Comparison of ENCODE assay signal across 8 mouse cellular contexts in the genomic region with DNA sequence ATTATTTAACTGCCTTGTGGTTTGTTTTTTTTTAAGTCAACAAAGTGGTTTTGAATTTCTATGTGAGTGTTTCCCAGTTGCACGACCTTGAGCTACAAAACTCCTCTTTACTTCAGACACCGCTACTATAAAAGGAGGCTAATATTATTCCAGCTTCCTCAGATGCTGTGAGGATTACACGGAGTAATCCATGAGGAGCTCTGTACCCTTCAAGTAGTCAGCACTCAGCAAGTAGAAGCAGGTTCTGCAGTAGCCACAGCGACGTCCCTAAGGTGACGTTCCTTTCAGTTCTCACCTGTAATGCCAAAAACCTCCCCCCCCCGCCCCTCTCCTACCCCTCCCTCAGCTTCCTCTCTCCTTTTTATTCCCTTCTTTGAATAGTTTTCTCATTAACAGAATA. TPM values are rescaled to one million over a fixed set of nuclear protein-coding genes. Genes with fewer than 3 reads are reported as not detected.
DNase-seq lines count a peak whose midpoint lies in the region; ATAC-seq and TF ChIP-seq lines count a peak whose summit lies in the region.

No protein-coding gene starts in this region.

- no peaks in the 10 kb centered on the region for H3K36me3 ChIP-seq in lung, embryonic 14.5 days (ENCODE audit: insufficient read depth)
- no peaks in the 10 kb centered on the region for H3K36me3 ChIP-seq in forebrain, embryonic 12.5 days (replicated peaks)
- no peaks in the 10 kb centered on the region for H3K36me3 ChIP-seq in limb, embryonic 11.5 days (ENCODE audit: control insufficient read depth, insufficient read depth, low read length)
- no peaks in the 10 kb centered on the region for H3K36me3 ChIP-seq in neural tube, embryonic 14.5 days (ENCODE audit: control insufficient read depth, insufficient read depth, low read length)

- H3K4me3 ChIP-seq in lung, embryonic 14.5 days (ENCODE audit: low read depth, low read length): peak overlapping the region; percentile 83
- peak overlapping the region; percentile 83 for H3K4me3 ChIP-seq in forebrain, embryonic 12.5 days (replicated peaks)
- peak overlapping the region; percentile 80 for H3K4me3 ChIP-seq in limb, embryonic 11.5 days (ENCODE audit: low read depth, low read length)
- peak overlapping the region; percentile 52 for H3K4me3 ChIP-seq in neural tube, embryonic 14.5 days (ENCODE audit: low read depth, low read length)

- no peak overlapping the region for H3K9ac ChIP-seq in lung, embryonic 14.5 days
- no peak overlapping the region for H3K9ac ChIP-seq in forebrain, embryonic 12.5 days
- no peak overlapping the region for H3K9ac ChIP-seq in limb, embryonic 11.5 days (ENCODE audit: low read length)
- H3K9ac ChIP-seq in neural tube, embryonic 14.5 days (replicated peaks; ENCODE audit: low read depth, low read length): no peak overlapping the region

- ATAC-seq in lung, embryonic 14.5 days (ENCODE audit: insufficient read depth): no peak
- no peak for ATAC-seq in forebrain, embryonic 12.5 days (ENCODE audit: low FRiP score)
- ATAC-seq in limb, embryonic 11.5 days (ENCODE audit: insufficient number of reproducible peaks, low FRiP score, low TSS enrichment, low read depth): no peak
- ATAC-seq in neural tube, embryonic 14.5 days (ENCODE audit: low read depth): no peak
- no peak for ATAC-seq in CD4-positive, CD25-positive, alpha-beta regulatory T cell, adult 4 months

- no peak overlapping the region for H3K27ac ChIP-seq in lung, embryonic 14.5 days (ENCODE audit: low read depth)
- H3K27ac ChIP-seq in forebrain, embryonic 12.5 days: no peak overlapping the region
- no peak overlapping the region for H3K27ac ChIP-seq in limb, embryonic 11.5 days (replicated peaks; ENCODE audit: low read depth, low read length)
- no peak overlapping the region for H3K27ac ChIP-seq in neural tube, embryonic 14.5 days (ENCODE audit: low read depth, low read length)

- TF ChIP-seq CTCF in lung, embryonic 14.5 days (IDR thresholded peaks at IDR 0.05; ENCODE audit: low read depth): no peak

- peak overlapping the region; percentile 96 for H3K4me2 ChIP-seq in lung, embryonic 14.5 days
- peak overlapping the region; percentile 91 for H3K4me2 ChIP-seq in forebrain, embryonic 12.5 days
- H3K4me2 ChIP-seq in limb, embryonic 11.5 days (ENCODE audit: low read depth, severe bottlenecking): peak overlapping the region; percentile 91
- H3K4me2 ChIP-seq in neural tube, embryonic 14.5 days (ENCODE audit: low read depth, low read length): peak overlapping the region; percentile 65

- H3K27me3 ChIP-seq in lung, embryonic 14.5 days (ENCODE audit: insufficient read depth, low read length): no peaks in the 10 kb centered on the region
- peaks cover 16% of the 10 kb centered on the region for H3K27me3 ChIP-seq in forebrain, embryonic 12.5 days
- no peaks in the 10 kb centered on the region for H3K27me3 ChIP-seq in limb, embryonic 11.5 days (ENCODE audit: control insufficient read depth, insufficient read depth, low read length)
- no peaks in the 10 kb centered on the region for H3K27me3 ChIP-seq in neural tube, embryonic 14.5 days (ENCODE audit: control insufficient read depth, insufficient read depth, low read length)

- H3K4me1 ChIP-seq in lung, embryonic 14.5 days (ENCODE audit: insufficient read depth): no peaks in the 10 kb centered on the region
- H3K4me1 ChIP-seq in forebrain, embryonic 12.5 days: peaks cover 9% of the 10 kb centered on the region
- 0 out of 2 replicates have a peak, but pooled peaks cover 2% of the 10 kb centered on the region for H3K4me1 ChIP-seq in limb, embryonic 11.5 days (ENCODE audit: control insufficient read depth, insufficient read depth, low read length)
- no peaks in the 10 kb centered on the region for H3K4me1 ChIP-seq in neural tube, embryonic 14.5 days (ENCODE audit: control insufficient read depth, insufficient read depth, low read length)

- no peak for DNase-seq in lung, embryonic 14.5 days
- DNase-seq in lung, postnatal 25 days (ENCODE audit: low spot score): no peak
- no peak for DNase-seq in limb, embryonic 11.5 days (ENCODE audit: low spot score)
- DNase-seq in spleen, postnatal 10 days (ENCODE audit: low spot score in 2 of 2): no peak
- no peak for DNase-seq in spleen, adult 18-20 months

- H3K9me3 ChIP-seq in lung, embryonic 14.5 days (ENCODE audit: low read depth, low read length): no peaks in the 10 kb centered on the region
- no peaks in the 10 kb centered on the region for H3K9me3 ChIP-seq in forebrain, embryonic 12.5 days
- H3K9me3 ChIP-seq in limb, embryonic 11.5 days (ENCODE audit: control insufficient read depth, low read length): no peaks in the 10 kb centered on the region
- H3K9me3 ChIP-seq in neural tube, embryonic 14.5 days (ENCODE audit: control insufficient read depth, low read length): no peaks in the 10 kb centered on the region

- WGBS in lung, embryonic 14.5 days: 7% methylated on average over 7 of the region's 7 CpGs
- WGBS in forebrain, embryonic 12.5 days: 10% methylated on average over 7 of the region's 7 CpGs
- WGBS in limb, embryonic 11.5 days: 9% methylated on average over 7 of the region's 7 CpGs
- 12% methylated on average over 7 of the region's 7 CpGs for WGBS in neural tube, embryonic 14.5 days

RNA-seq across cellular contexts. Expression of a gene that starts 0.4 kb away (rescaled TPM):
- 15.9 and 17.7 TPM in 2 replicates for polyA plus RNA-seq in lung, embryonic 14.5 days (2014; fragmentation: Nextera tagmentation; extraction: Ambion mirVana)
- polyA plus RNA-seq in forebrain, embryonic 12.5 days (2016; fragmentation: Nextera tagmentation; extraction: Ambion mirVana): 18.0 and 18.5 TPM in 2 replicates
- polyA plus RNA-seq in limb, embryonic 11.5 days (2014; fragmentation: Nextera tagmentation; extraction: Ambion mirVana): 18.0 and 20.3 TPM in 2 replicates
- 6.5 and 6.8 TPM in 2 replicates for polyA plus RNA-seq in neural tube, embryonic 14.5 days (2014; fragmentation: Nextera tagmentation; extraction: Ambion mirVana)
- polyA plus RNA-seq in CD4-positive, CD25-positive, alpha-beta regulatory T cell, adult 4 months (2017; shearing (Covaris generic)): 10 to 100 TPM; 10.0 to 11.7 TPM

RNA-seq across cellular contexts. Expression of a gene that starts 33.1 kb away (rescaled TPM):
- 4.4 and 6.0 TPM in 2 replicates for polyA plus RNA-seq in lung, embryonic 14.5 days (2014; fragmentation: Nextera tagmentation; extraction: Ambion mirVana)
- polyA plus RNA-seq in forebrain, embryonic 12.5 days (2016; fragmentation: Nextera tagmentation; extraction: Ambion mirVana): 1.8 and 3.5 TPM in 2 replicates
- 5.2 and 6.1 TPM in 2 replicates for polyA plus RNA-seq in limb, embryonic 11.5 days (2014; fragmentation: Nextera tagmentation; extraction: Ambion mirVana)
- polyA plus RNA-seq in neural tube, embryonic 14.5 days (2014; fragmentation: Nextera tagmentation; extraction: Ambion mirVana): 0.88 and 2.8 TPM in 2 replicates
- under 1 TPM in 1 of 2 experiments, not detected in 1; 0.17 TPM for polyA plus RNA-seq in CD4-positive, CD25-positive, alpha-beta regulatory T cell, adult 4 months (2017; shearing (Covaris generic))
